Mouse (Mus musculus) hindbrain, embryonic 13.5 days (tissue): ENCODE results near the gene Gdf5. TPM values are rescaled to one million over a fixed set of nuclear protein-coding genes. Genes with fewer than 3 reads are reported as not detected.
A peak's percentile ranks its signal among the peaks of the same experiment; 100 is the strongest.

Source experiments
- ATAC-seq: fragments of 200-750 bp; cut with Nextera tagmentation; 2 replicates; pipeline ENCODE4 v1.8.0; 2017; ENCODE audit warnings: moderate TSS enrichment; ENCODE audit not compliant: low FRiP score
- H3K27ac ChIP-seq: fragments of 300-500 bp; sonication (generic); 2 replicates; pipeline ENCODE4 v1.5.1; 2015; ENCODE audit warnings: inconsistent platforms, mild to moderate bottlenecking, moderate library complexity
- H3K27me3 ChIP-seq: fragments of 300-500 bp; sonication (generic); 2 replicates; pipeline ENCODE4 v1.6.1; 2015; ENCODE audit warnings: mild to moderate bottlenecking, inconsistent platforms
- H3K36me3 ChIP-seq: fragments of 300-500 bp; sonication (generic); 2 replicates; pipeline ENCODE4 v1.6.1; 2015; ENCODE audit warnings: mild to moderate bottlenecking, inconsistent platforms
- H3K4me1 ChIP-seq: fragments of 300-500 bp; sonication (generic); replicated peaks from 2 replicates; pipeline ENCODE4 v1.6.1; 2015; ENCODE audit warnings: inconsistent platforms
- H3K4me2 ChIP-seq: fragments of 300-500 bp; sonication (generic); 2 replicates; pipeline ENCODE4 v1.6.1; 2015; ENCODE audit warnings: inconsistent platforms, mild to moderate bottlenecking, moderate library complexity
- H3K4me3 ChIP-seq: fragments of 300-500 bp; sonication (generic); 2 replicates; pipeline ENCODE4 v1.5.1; 2015; ENCODE audit warnings: mild to moderate bottlenecking, inconsistent platforms
- H3K9ac ChIP-seq: fragments of 300-500 bp; sonication (generic); 2 replicates; pipeline ENCODE4 v1.6.1; 2015; ENCODE audit warnings: mild to moderate bottlenecking, inconsistent platforms
- H3K9me3 ChIP-seq: fragments of 300-500 bp; sonication (generic); 2 replicates; pipeline ENCODE4 v1.6.1; 2016; ENCODE audit warnings: inconsistent platforms
- WGBS: fragments of 180-500 bp; shearing (Covaris S2); methylation state at CpG from one replicate; pipeline ENCODE4 v1.1.7; 2015; 5-methylcytosine and 5-hydroxymethylcytosine counted together
- polyA plus RNA-seq: library from polyadenylated mRNA; unstranded; fragments of >200 nt; fragmentation: Nextera tagmentation; extraction: Ambion mirVana; gene quantifications from 2 replicates; pipeline ENCODE4 v1.2.1, GENCODE M21; 2015

The Gdf5 gene
- polyA plus RNA-seq, 1 experiment from 2014 or later, result 3.6 TPM

DNA sequence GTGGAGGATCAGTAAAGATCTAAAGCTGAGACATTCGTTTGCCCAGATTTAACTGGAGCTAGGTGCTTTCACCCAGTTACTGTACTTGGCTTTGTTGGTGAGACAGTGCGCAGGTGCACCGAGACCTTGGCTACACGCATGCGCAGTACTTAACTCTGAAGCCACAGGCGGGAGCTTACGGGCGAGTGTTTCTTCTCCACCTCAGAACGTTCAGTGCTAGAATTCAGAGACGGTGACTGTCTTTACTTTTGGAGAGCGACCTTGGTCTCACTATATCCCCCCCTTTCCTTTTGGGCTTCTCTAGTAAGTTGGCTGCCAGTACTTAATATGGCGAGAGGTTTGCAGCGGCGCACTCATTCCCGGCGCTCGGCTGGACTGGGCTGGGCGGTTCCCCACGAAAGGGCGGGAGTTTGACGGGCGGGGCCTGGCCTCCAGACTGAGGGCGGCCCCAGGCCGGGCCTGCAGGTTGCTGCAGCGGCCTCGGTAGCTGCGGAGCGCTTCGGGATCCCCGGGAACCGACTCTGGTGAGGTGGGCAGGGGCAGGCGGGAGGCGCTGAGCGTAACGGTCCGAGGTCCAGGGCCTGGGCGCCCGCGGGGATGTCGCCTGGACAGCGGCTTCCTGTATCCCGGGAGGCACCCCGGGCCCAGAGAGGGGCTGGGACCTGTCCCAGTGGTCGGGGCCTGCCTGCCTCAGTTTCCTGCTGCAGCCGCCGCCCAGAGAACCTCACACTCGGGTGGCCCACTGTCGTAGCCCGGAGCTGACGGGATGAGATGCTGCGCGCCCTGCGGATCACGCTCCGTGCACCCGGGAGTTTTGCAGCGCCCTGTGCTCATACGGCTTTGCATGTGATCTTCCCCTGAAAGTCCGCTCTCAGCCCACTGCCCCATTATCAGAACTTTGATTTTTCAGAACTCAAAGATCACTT lies 11.2 kb upstream of the Gdf5 start, which contains the start of gene Cep250:
Cep250 (plus strand) TSS at position 325 of the 926 bp plus-strand sequence.
- ATAC-seq, result peak; percentile 96

DNA sequence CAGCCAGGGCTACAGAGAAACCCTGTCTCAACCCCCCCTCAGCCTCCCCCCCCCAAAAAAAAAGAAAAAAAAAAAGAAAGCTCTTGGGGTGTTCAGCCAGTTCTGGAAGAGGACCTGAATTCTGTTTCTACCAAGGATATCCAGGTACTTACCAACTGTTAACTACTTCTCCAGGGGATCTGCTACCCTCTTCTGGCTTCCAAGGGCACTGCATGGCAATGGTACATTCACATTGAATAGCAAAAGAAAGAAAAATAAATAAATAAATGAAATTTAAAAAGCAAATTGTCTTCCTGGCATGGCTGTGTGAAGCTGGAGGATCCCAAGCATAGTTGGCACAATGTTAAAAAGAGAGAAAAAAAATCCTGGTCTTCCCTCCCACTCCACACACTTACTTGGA lies 6.8 kb upstream of the Gdf5 start:
- Histone ChIP-seq H3K27ac (no peak overlapping the region), H3K4me1 (peaks cover 23% of the 10 kb centered on the region), H3K9me3 (no peaks in the 10 kb centered on the region), H3K27me3 (peaks cover 10% of the 10 kb centered on the region), H3K9ac (no peak overlapping the region), H3K4me3 (no peak overlapping the region), H3K4me2 (no peak overlapping the region), H3K36me3 (no peaks in the 10 kb centered on the region)
- ATAC-seq, result no peak

More for the DNA sequence above, 11.2 kb upstream of the Gdf5 start, which contains the start of gene Cep250:
- peak within 1 kb of the TSS; percentile 69 for H3K4me3 ChIP-seq
- H3K27me3 ChIP-seq, result peaks cover 10% of the 10 kb centered on the region
- peak within 1 kb of the TSS; percentile 92 for H3K27ac ChIP-seq
- H3K9ac ChIP-seq, result peak within 1 kb of the TSS; percentile 95
- peaks cover 10% of the 10 kb centered on the region for H3K4me1 ChIP-seq
- peak within 1 kb of the TSS; percentile 63 for H3K4me2 ChIP-seq
- WGBS, result under 1% methylated on average over 58 of the region's 59 CpGs
- peaks cover 4% of the 10 kb centered on the region; the same call in 1 of the 2 replicates for H3K36me3 ChIP-seq
- H3K9me3 ChIP-seq, result no peaks in the 10 kb centered on the region

DNA sequence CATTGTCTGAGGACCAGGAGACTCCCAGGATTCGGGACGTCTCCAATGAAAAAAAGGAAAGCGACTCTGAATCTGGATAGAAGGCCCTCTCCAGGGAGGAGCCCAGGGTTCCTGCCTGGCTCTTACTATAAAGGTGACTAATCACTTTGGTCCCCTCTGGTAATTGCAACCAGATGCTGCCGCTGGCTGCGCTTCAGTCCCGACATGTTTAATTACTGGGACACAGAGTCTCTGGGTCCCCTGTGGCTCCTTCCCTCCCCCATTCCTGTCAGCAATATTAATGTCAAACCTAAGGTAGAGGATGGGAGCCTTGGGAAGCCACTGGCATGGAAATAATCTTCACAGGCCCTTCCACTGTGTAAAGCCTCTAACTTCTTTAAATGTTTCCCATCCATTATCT lies 4.2 kb upstream of the Gdf5 start:
- peak overlapping the region; percentile 30; the same call in 1 of the 2 replicates for H3K27ac ChIP-seq
- H3K4me3 ChIP-seq, result no peak overlapping the region
- H3K4me2 ChIP-seq, result no peak overlapping the region
- ATAC-seq, result peak; percentile 59; the same call in 1 of the 2 replicates
- H3K9me3 ChIP-seq, result no peaks in the 10 kb centered on the region
- 21% methylated on average over 6 of the region's 6 CpGs for WGBS
- H3K36me3 ChIP-seq, result no peaks in the 10 kb centered on the region
- peaks cover 37% of the 10 kb centered on the region for H3K4me1 ChIP-seq
- peaks cover 10% of the 10 kb centered on the region; the same call in 1 of the 2 replicates for H3K27me3 ChIP-seq
- no peak overlapping the region for H3K9ac ChIP-seq

DNA sequence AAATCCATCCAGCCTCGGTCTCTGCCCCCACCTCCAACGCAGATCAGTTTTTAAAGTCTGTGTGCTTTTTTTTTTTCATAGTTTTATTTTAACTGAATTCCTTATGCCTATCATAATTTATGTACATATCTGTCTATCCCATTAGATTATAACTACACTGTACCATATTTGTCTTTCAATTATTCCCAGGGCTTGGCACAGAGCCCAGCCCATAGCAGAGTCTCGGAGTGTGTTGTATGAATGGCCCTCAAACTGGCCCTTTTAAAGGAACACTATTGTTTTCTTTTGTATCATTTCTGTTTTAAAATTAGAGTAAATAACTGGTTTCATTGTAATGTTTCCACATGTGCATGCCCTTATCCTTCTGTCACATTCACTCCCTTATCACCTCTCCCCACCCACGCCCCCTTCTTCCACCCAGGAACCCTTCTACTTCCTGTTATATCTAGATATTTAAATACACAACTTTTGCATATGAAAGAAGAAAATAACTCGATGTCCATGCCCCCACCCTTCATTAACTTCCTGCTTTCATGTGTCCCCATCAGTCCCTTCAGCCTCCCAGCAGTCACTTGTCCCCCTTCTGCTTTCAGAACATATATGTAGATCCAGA lies 2.3 kb upstream of the Gdf5 start:
- 64% methylated on average over 5 of the region's 5 CpGs for WGBS
- no peak overlapping the region for H3K4me2 ChIP-seq
- H3K4me1 ChIP-seq, result peaks cover 51% of the 10 kb centered on the region
- H3K27ac ChIP-seq, result no peak overlapping the region
- peaks cover 6% of the 10 kb centered on the region; the same call in 1 of the 2 replicates for H3K27me3 ChIP-seq
- no peaks in the 10 kb centered on the region for H3K9me3 ChIP-seq
- no peak overlapping the region for H3K4me3 ChIP-seq
- H3K9ac ChIP-seq, result no peak overlapping the region
- no peak for ATAC-seq
- H3K36me3 ChIP-seq, result no peaks in the 10 kb centered on the region

DNA sequence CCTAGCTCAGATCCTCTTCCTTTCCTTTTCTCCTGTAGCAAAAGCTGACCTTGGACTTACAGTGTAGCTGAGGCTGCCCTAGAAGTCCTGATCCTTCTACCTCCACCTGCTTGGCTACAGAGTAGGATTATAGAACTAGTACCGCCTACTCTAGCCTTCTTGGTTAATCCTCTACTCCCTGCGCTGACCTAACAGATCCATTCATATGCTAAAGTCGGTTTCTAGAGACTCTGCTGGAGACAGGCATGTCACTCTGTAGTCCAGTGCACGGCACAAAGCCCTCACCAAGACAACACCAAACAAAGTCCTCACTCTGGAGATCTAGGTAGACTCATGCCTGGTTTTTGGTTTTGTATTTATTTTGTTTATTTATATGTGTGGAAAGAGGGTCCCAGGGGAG lies 1.3 kb upstream of the Gdf5 start:
- Histone ChIP-seq H3K4me2 (no peak overlapping the region), H3K27ac (no peak overlapping the region), H3K9ac (no peak overlapping the region), H3K27me3 (peaks cover 6% of the 10 kb centered on the region; the same call in 1 of the 2 replicates), H3K36me3 (no peaks in the 10 kb centered on the region), H3K4me1 (peaks cover 51% of the 10 kb centered on the region), H3K4me3 (no peak overlapping the region), H3K9me3 (no peaks in the 10 kb centered on the region)
- no peak for ATAC-seq
- 5% methylated on average over 4 of the region's 4 CpGs for WGBS

DNA sequence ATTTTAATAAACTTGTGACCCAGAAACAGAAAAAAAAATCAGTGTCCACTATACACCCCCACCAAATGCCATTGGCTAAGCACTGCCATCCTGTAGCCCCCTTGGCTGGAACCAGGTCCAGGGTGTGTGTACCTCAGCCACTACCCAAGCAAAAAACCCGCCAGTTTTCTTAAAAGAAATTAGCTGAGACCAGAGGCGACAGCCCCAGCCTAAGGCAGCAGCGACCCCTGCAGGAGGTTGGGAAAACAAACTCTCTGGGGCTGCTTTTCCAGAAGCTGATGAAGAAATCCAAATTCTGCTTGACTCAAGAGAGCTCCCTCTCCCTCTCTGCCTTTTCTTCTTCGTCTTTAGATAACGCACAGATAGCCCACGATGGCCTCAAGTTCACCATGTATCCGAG lies 902 bp upstream of the Gdf5 start:
- H3K36me3 ChIP-seq, result no peaks in the 10 kb centered on the region
- peaks cover 6% of the 10 kb centered on the region; the same call in 1 of the 2 replicates for H3K27me3 ChIP-seq
- no peak for ATAC-seq
- H3K4me1 ChIP-seq, result peaks cover 51% of the 10 kb centered on the region
- WGBS, result under 1% methylated on average over 7 of the region's 7 CpGs
- no peak overlapping the region for H3K9ac ChIP-seq
- H3K9me3 ChIP-seq, result no peaks in the 10 kb centered on the region
- H3K4me3 ChIP-seq, result no peak overlapping the region
- no peak overlapping the region for H3K27ac ChIP-seq
- no peak overlapping the region for H3K4me2 ChIP-seq

DNA sequence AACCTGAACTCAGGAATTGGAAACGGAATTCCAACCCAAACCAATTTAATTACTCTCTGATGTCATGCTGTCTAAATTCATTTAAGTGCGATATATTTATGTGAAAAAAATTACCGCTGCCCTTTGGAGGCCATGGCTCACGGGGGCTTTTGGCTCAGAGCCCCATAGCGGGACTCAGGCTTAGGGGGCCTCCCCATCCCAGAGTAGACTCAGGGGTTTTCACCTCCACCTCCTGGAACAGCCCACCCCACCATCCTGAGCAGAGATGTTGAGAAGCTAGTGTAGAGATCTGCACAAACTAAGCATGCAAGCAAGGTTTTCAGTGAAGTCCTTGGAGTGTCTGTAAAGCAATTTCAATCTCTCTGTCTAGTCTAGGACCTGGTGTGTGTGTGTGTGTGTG lies 413 bp upstream of the Gdf5 start:
- Histone ChIP-seq H3K9ac (no peak overlapping the region), H3K9me3 (no peaks in the 10 kb centered on the region), H3K4me1 (peaks cover 51% of the 10 kb centered on the region), H3K27ac (peak overlapping the region; percentile 23; the same call in 1 of the 2 replicates), H3K4me2 (no peak overlapping the region), H3K27me3 (peaks cover 6% of the 10 kb centered on the region; the same call in 1 of the 2 replicates), H3K36me3 (no peaks in the 10 kb centered on the region), H3K4me3 (no peak overlapping the region)
- WGBS, result 48% methylated on average over 5 of the region's 5 CpGs
- ATAC-seq, result no peak

DNA sequence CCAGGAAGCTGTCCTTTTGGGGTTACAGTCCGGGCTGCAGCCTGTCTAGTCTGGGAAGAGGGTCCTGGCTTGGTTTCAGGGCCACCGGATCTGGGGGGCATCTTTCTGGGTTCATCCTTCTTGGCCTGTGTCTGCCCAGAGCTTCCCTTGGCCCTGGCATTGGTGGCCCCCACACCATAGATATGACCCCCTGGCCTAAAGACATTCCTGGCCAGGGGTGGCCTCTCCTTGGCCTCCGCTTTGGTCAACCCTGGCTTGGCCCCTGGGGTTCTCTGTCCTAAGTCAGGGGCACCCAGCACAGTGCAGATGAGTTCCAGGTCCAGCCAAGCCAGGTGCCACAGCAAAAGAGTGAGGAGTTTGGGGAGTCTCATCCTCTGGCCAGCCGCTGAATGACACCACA lies 482 bp downstream of the Gdf5 start:
- H3K9ac ChIP-seq, result peak overlapping the region; percentile 20; the same call in 1 of the 2 replicates
- no peak for ATAC-seq
- no peaks in the 10 kb centered on the region for H3K9me3 ChIP-seq
- H3K36me3 ChIP-seq, result no peaks in the 10 kb centered on the region
- no peak overlapping the region; the same call in 1 of the 2 replicates for H3K4me3 ChIP-seq
- peak overlapping the region; percentile 40; the same call in 1 of the 2 replicates for H3K27ac ChIP-seq
- WGBS, result 82% methylated on average over 4 of the region's 4 CpGs
- peaks cover 45% of the 10 kb centered on the region for H3K4me1 ChIP-seq
- H3K4me2 ChIP-seq, result peak overlapping the region; percentile 9; the same call in 1 of the 2 replicates
- peaks cover 6% of the 10 kb centered on the region; the same call in 1 of the 2 replicates for H3K27me3 ChIP-seq

DNA sequence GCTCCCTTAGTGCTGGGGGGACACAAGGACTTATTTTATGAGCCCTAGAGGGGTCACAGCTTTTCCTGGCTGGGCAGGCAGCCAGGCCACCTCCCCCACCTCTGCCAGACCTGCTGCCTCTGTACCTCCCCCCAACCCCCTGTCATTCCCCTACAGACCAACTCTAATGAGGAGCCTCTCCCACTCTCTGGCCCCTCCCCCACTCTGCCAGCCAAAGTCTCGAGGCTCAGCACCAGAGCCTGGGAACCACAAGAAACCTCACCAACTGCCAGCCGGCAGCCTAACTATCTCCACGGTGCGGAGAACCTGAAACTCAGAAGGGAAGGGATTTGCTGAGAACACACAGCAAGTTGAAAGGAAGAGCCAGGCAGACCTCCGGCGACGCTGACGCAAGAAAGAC lies 1.7 kb downstream of the Gdf5 start:
- no peaks in the 10 kb centered on the region for H3K9me3 ChIP-seq
- H3K27me3 ChIP-seq, result peaks cover 6% of the 10 kb centered on the region; the same call in 1 of the 2 replicates
- peak overlapping the region; percentile 33 for H3K4me2 ChIP-seq
- no peak overlapping the region for H3K27ac ChIP-seq
- no peak overlapping the region for H3K9ac ChIP-seq
- WGBS, result 2% methylated on average over 8 of the region's 8 CpGs
- H3K4me3 ChIP-seq, result no peak overlapping the region
- H3K4me1 ChIP-seq, result peaks cover 36% of the 10 kb centered on the region
- no peak for ATAC-seq
- H3K36me3 ChIP-seq, result no peaks in the 10 kb centered on the region

DNA sequence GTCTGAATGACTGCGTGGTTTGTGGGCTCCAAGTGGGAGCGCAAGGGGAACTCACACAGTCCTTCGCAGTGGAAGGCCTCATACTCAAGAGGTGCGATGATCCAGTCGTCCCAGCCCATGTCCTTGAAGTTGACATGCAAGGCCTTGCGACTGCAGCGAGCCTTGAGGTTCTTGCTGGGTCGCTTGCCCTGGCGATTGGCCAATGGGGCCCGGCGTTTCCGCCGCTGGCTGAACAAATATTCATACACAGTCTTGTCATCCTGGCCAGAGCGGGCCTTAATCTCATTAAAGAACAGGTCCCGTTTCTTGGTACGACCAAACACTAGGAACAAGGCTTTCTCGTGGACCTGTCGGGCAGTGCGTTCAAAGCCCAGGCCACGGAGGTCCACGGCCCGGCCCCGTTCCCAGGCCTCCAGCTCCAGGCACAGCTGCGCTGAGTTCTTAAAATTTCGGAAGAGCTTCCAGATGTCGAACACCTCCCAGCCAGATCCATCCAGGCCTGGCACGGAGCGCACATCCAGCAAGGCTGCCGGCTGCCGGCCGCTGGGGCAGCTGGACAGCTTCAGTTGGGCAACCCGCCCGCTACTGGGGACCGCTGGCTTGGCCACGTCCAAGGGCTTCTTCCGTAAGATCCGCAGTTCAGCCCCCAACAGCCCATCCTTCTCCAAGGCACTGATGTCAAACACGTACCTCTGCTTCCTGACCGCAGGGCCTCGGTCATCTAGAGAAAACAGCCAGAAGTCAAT lies 3.3 kb downstream of the Gdf5 start:
- 92% methylated on average over 40 of the region's 40 CpGs for WGBS
- no peaks in the 10 kb centered on the region for H3K9me3 ChIP-seq
- no peak overlapping the region for H3K27ac ChIP-seq
- no peak overlapping the region for H3K4me3 ChIP-seq
- peaks cover 10% of the 10 kb centered on the region; the same call in 1 of the 2 replicates for H3K27me3 ChIP-seq
- no peak for ATAC-seq
- no peak overlapping the region for H3K4me2 ChIP-seq
- peaks cover 29% of the 10 kb centered on the region for H3K4me1 ChIP-seq
- H3K36me3 ChIP-seq, result no peaks in the 10 kb centered on the region
- H3K9ac ChIP-seq, result no peak overlapping the region

DNA sequence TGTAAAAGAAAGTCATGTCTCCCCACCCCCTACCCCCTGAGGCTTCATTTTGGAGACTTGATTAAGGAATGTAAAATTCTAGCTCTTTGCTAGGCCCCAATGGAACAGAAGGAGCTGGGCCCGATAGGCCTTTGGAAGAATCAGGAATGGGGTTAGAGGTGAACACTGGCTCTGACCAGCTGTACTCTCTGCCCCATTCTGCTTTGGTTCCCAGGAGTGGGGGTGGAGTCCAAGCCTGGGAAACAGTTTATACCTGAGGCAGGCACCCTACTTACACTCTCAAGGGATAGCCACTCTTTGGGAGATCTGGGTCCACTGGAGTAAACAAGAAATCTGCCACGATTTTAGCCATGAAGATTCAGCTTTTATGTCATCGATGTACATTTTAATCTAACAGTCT lies 4.5 kb downstream of the Gdf5 start, which contains the start of gene Gm15557:
Gm15557 (plus strand) TSS at position 48 of the 400 bp plus-strand sequence.
- H3K4me3 ChIP-seq, result no peak within 1 kb of the TSS
- 86% methylated on average over 3 of the region's 3 CpGs for WGBS
- H3K4me2 ChIP-seq, result no peak within 1 kb of the TSS
- ATAC-seq, result no peak
- no peaks in the 10 kb centered on the region for H3K36me3 ChIP-seq
- peaks cover 10% of the 10 kb centered on the region; the same call in 1 of the 2 replicates for H3K27me3 ChIP-seq
- H3K9ac ChIP-seq, result no peak within 1 kb of the TSS
- peaks cover 23% of the 10 kb centered on the region for H3K4me1 ChIP-seq
- no peaks in the 10 kb centered on the region for H3K9me3 ChIP-seq
- no peak within 1 kb of the TSS for H3K27ac ChIP-seq
